Mouse (Mus musculus) spleen, adult 12 weeks (tissue): ENCODE data around the gene Sema7a.

Experiments
- DNase-seq: peaks from one replicate; pipeline ENCODE4 v3.0.0; 2022; ENCODE audit warnings: low spot score

Gene Sema7a

GRCm38 (mm10) chr9:57938225-57939055 lies 1.5 kb upstream of the Sema7a start:
- DNase-seq: no peak

DNA sequence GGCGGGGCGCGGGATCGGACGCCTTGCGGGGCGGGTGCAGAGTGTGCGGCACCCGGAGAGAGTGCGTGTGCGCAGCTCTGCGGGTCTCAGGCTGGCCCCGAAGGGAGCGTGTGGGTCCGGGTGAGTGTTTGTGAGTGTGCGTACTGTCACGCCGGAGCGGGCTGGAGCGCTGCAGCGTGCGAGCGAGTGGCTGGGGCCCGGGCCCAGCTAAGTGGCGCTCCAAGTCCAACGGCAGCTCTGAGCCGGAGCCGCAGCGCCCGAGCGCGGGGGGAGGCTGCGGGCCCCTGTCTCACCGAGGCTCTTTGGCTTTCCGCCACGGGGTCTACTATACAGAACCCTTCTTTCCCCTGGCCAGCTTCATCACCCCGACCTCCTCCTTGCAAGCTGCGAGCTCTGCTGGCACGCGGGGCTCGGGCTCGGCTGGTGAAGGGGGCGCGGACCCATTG lies 460 bp downstream of the Sema7a start:
- no peak for DNase-seq

DNA sequence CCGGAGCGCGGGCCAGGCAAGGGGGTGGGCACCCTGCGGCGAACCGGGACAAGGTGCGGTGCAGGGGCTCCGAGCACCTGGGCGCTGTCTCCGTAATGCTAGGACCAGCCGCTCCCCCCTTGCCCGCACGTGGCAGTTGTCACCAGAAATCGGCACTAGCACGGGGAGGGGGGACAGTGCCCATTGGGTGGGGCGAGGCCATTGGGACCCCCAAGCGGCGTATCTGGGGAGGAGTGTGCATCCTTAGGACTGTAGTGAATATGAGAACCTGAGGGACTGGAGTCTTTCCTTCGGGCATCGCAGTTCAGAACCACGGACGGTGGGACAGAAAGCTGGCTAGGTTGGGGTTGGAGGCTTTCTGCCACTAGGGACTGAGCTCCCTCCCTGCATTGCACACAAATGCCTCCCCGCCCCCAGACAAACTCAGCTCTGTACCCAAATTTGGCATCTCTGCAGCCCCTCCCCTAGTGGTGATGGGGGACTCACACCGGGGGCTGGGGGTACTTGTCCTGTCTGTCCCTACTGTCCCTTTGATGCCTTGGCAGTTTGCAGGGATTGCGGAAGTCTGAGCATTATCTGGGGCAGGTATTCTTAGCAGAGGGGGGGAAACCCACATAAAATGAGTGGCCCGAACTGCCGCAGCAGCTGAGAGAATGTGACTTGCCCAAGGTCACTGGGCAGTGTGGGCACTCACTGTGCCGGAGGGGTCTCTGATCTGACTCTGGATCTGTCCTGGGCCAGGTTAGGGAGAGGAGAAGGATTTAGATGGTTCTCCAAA lies 1.1 kb downstream of the Sema7a start:
- no peak for DNase-seq

GRCm38 (mm10) chr9:57942039-57942438 lies 2.1 kb downstream of the Sema7a start:
- DNase-seq: no peak

- DNase-seq: no peak
These were observed 3.2 kb downstream of the Sema7a start for GRCm38 (mm10) chr9:57943067-57943466.

- no peak for DNase-seq
These were observed 4.7 kb downstream of the Sema7a start for GRCm38 (mm10) chr9:57944572-57944971.

GRCm38 (mm10) chr9:57945771-57946616 lies 6.1 kb downstream of the Sema7a start:
- no peak for DNase-seq

DNA sequence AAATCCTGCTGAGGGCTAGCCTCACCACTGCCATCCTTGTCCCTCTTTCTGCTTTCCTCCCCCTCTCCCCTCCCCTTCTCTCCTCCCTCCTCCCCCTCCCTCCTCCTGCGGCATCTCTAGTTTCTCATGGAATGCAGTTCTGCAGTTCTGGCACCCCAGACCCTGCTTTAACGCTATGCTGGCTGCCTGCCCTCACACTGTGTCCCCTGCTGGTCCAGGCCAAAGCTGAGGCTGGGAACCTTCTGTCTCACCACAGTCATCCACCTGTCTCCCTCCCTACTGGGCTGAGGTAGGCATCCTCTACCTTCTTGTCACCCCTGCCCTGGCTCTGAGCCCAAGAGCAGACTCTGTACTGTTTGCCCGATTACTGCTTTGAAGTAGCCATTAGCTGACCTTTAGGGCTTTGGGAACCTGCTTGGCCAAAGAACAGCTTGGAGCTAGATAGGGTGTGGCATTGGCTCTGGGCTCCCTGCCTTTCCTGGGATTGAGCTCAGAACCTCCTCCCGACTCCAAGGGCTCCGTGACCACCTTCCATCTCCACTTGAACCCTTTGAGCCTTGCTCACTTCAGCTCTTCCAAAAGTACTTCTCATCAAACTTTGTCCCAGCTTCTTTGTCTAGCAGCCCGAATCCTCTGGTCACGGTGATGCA lies 7.6 kb downstream of the Sema7a start:
- DNase-seq: no peak

GRCm38 (mm10) chr9:57948333-57948931 lies 8.5 kb downstream of the Sema7a start:
- DNase-seq: no peak

DNA sequence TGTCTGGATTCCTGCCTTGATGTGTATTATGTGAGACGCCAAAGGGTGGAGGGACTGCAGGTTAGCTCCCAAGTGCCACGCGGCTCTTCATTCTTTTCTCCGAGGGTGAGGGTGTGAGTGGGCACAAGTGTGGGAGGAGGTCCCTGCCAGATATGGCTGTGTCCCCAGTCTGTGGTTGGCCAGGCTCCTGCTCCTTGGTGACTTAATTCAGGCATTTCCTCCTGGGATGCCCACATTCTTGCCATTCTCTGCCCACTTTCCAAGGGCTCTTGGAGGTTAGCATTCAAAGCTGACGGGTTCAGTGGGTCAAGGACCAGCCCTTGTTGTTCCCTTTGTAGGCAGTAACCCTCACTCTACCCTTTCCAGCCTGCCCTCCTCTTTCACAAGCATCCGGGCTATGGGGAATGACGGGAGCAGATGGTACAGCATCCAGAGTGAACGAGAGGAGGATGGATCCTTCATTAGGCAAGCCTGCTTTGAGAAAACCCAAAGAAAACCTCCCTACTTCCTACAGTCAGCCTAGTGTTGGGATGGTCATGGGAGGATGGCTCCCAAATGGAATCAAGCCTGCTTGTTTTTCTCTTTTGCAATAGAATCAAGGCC lies 9.3 kb downstream of the Sema7a start:
- DNase-seq: no peak

DNA sequence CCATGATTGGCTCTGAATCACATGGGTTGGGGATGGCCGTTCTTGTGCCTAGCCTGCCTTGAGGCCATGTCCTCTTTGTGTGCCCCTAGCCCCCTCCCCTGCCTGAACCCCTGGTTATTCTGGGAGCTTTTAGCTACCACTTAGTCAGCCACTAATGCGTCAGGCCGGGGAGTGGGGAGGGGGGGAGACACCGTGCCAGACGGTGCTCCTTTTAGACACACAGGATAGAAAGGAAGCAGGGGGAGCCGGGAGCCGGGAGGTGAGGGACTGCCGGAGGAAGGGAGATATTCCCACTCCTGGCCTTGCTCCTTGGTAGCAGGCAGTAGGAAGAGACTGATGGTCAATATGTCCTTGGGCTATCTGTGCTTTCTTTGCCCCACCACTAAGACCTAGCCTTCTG lies 10.0 kb downstream of the Sema7a start:
- DNase-seq: no peak

DNA sequence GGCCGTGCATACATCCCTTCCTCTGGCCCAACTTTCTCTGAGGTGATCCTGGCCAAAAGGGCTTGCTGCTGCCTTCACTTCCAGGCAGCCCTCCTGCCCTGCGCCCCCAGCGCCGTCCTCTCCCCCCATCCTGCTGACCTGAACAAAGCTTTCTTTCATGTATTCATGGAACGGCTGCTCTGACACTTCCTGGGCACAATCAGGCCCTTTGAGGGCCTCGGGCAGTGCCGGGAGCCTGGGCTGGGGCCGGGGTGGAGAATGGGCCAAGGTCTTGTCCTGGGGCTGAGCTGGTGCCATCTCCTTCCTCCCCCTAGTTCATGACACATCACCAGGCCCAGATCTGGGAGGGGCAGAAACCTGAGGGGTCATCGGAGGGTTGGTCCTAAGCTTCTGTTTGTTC lies 10.6 kb downstream of the Sema7a start:
- no peak for DNase-seq

DNA sequence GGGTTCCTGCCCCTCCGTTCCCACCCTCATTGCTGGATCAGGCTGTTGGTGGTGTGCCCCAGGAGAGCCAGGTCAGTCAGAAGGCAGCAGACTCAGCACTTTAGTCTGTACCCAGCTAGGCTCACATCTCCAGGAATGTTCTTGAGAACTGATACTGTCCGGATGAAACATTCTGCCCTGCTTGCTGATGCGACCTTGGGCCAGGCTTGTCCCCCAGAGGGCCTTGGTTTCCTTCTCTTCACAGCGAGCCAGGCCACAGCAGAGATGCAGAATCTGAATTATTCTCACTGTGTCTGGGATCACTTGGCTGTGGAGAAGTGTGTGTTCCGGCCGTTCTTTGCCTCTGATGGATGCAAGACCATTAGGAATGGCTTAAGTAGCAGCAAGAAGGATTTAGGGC lies 12.1 kb downstream of the Sema7a start:
- no peak for DNase-seq

DNA sequence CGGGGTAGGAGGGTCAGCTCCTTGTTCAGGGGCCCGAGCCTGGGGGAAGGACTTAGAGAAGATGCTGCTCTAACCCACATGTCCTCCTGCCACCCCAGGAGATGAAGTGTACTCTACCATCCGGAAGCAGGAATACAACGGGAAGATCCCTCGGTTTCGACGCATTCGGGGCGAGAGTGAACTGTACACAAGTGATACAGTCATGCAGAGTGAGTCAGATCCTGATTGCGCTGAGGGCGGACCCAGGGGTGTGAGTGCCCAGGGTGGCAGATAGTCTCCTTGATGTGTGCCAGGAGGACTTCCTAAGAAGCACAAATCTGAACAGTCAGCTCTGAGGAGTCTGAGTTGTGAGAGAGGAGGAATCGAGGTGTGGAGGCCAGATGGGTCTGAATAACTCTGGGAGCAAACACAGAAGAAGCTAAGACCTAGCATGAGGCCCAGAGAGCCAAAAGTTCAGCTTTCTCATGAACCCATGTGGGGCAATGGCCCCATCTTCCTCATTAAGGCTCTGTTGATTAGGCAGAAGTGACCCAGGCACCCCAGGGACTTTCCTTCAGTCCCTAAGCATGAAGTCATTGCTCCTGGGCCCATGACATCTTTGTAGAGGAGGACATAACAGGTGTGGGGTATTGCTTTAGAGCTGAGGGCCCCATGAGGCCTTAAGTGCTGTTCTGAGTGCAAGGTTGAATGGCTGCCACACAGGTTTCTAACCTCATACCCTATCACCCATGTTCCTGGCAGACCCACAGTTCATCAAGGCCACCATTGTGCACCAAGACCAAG lies 15.2 kb downstream of the Sema7a start:
- no peak for DNase-seq

DNA sequence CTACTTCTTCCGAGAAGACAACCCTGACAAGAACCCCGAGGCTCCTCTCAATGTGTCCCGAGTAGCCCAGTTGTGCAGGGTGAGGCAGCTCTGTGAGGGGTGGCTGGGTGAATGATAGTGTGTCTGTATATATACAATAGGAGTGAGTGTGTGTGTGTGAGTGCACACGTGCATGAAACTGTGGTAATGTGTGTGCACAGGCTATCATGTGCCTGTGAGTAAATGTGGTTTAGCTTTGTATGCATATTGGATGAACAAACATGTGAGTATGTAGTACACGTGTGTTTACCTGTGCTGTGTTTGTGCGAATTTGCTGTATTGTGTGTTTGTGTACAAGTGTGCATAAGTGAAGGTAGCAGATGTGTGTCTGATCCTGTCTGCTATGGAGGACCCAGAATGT lies 15.9 kb downstream of the Sema7a start:
- DNase-seq: no peak

DNA sequence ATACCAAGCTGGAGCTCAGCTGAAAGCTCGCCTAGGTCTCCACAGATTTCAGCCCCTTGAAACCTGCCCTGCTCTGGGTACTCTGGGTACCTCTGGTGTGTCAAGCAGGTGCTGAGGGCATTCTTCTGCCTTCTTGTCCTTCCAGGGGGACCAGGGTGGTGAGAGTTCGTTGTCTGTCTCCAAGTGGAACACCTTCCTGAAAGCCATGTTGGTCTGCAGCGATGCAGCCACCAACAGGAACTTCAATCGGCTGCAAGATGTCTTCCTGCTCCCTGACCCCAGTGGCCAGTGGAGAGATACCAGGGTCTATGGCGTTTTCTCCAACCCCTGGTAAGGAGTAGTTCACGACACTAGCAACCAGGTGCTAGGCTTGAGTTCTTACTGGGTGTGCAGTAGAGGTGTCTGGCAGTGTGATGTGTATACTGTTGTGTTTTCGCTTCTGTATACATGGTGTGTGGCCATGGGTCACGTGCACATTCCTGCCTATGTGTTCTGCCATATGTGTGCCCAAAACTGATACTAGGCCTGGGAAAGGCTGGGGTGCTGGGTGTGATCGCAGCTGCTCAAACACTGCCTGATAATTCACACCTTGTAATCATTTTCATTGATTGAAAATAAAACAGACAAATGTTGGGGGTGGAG lies 16.4 kb downstream of the Sema7a start:
- DNase-seq: no peak

DNA sequence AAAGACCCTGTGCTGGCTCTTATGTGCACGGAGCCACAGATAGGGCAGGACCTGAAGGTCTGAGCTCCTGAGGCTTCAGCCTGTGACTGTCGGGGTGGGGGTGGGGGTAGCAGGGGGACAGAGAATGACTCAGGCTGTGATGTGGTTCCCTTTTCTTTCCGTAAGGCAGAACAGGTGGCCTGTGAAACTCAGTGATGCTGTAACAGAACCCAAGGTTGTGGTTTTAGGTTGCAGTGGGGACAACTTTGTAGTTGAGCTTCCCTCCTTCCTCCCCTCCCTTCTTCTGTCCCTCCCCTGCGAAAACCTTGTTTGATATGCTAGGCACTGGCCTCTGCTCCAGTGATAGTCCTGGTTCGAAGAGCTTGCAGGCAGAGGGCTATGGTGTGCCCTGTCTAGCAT lies 16.9 kb downstream of the Sema7a start:
- no peak for DNase-seq

DNA sequence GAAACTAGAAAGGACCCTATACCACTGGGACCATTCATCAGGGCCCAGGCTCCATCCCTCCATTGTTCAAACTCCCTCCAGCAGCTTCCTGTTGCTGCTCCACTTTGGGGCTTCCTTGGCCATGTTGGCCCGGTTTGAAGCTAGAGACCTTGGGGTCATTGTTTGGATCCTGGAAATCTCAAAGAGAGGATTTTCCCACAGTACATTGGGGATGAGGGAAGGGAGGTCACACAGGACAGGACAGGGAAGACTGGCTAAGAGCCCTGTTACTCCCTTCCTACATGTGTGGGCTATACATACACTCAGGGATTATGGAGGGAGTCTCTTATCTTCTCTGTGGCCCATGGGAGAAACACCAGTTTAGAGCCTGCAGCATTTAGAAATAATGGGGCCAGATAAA lies 18.7 kb downstream of the Sema7a start:
- no peak for DNase-seq

DNA sequence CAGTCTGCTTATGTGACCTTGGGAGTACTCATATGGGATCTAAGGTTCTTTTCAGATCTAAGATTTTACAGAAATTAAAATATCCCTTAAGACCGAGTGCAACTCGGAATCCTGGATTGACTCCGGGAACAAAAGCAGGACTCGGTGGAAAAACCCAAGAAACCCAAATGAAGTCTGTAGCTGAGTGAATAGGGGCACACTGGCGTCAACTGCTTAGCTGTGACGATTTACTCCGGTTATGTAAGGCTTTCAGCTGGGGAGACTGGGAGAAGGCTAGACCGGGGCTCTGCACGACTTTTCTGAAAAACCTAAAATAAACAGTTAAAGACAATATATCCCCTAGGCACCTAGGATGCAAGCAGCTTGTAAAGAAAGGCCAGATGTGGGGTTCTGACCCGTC lies 19.5 kb downstream of the Sema7a start:
- no peak for DNase-seq
